Mouse (Mus musculus) embryonic fibroblast, embryonic 13.5 days (primary cell): ENCODE measurements around the gene Syt6. TPM values are rescaled to one million over a fixed set of nuclear protein-coding genes. Genes with fewer than 3 reads are reported as not detected.
"Not testable (repeated sequence)": the region's sequence is repeated elsewhere in the genome, so short reads cannot be mapped to it uniquely, and the experiment has no call there.

Experiments used
- H3K27ac ChIP-seq: 2 replicates; pipeline ENCODE4 v1.5.1; 2012; ENCODE audit warnings: low read length, control low read depth, inconsistent platforms; ENCODE audit not compliant: insufficient read depth
- H3K4me1 ChIP-seq: 2 replicates; pipeline ENCODE4 v1.6.1; 2011; ENCODE audit warnings: low read length; ENCODE audit not compliant: control insufficient read depth, insufficient read depth
- H3K4me3 ChIP-seq: 2 replicates; pipeline ENCODE4 v1.5.1; 2011; ENCODE audit warnings: mild to moderate bottlenecking, control low read depth, low read length; ENCODE audit not compliant: insufficient read depth
- CTCF ChIP-seq: IDR thresholded peaks from 2 replicates; pipeline ENCODE4 v1.5.1; 2011; ENCODE audit warnings: mild to moderate bottlenecking, control low read depth, low read length, moderate library complexity, borderline replicate concordance; ENCODE audit not compliant: insufficient read depth
- POLR2A ChIP-seq: IDR thresholded peaks from 2 replicates; pipeline ENCODE4 v1.6.1; 2011; ENCODE audit warnings: low read depth, mild to moderate bottlenecking, control low read depth, low read length, moderate library complexity
- polyA plus RNA-seq: library from polyadenylated mRNA; stranded (reverse); fragments of >200 nt; gene quantifications from 2 replicates; pipeline ENCODE4 v1.2.4, GENCODE M21; 2011; ENCODE audit warnings: low read depth; ENCODE audit not compliant: missing spikeins, insufficient read length

The Syt6 gene
- polyA plus RNA-seq, 1 experiment, result 0.32 TPM

GRCm38 (mm10) chr3:103637641-103638040 lies 62.6 kb downstream of the Syt6 start:
- Histone ChIP-seq H3K27ac (no peak overlapping the region), H3K4me3 (no peak overlapping the region), H3K4me1 (peaks cover 14% of the 10 kb centered on the region)
- no peak for TF ChIP-seq POLR2A
- TF ChIP-seq CTCF, result no peak

- Histone ChIP-seq H3K27ac (0 out of 2 replicates have a peak overlapping the region, but pooled peaks have one; percentile 20), H3K4me3 (no peak overlapping the region), H3K4me1 (peaks cover 7% of the 10 kb centered on the region; the same call in 1 of the 2 replicates)
- TF ChIP-seq POLR2A (no peak), CTCF (no peak)
Observed at GRCm38 (mm10) chr3:103640226-103640803, 65.3 kb downstream of the Syt6 start.

- Histone ChIP-seq H3K4me3 (no peak overlapping the region), H3K27ac (no peak overlapping the region), H3K4me1 (peaks cover 7% of the 10 kb centered on the region; the same call in 1 of the 2 replicates)
- TF ChIP-seq POLR2A (no peak), CTCF (no peak)
Observed at GRCm38 (mm10) chr3:103641301-103641700, 66.3 kb downstream of the Syt6 start.

- H3K4me3 ChIP-seq, H3K27ac ChIP-seq, H3K4me1 ChIP-seq: not testable (repeated sequence)
Observed at GRCm38 (mm10) chr3:103645968-103646367, 70.9 kb downstream of the Syt6 start, which contains the start of gene Atg4a-ps. Gene Atg4a-ps (minus strand): TSS chr3:103646068.

GRCm38 (mm10) chr3:103647164-103647867 lies 72.3 kb downstream of the Syt6 start:
- Histone ChIP-seq H3K4me1 (no peaks in the 10 kb centered on the region), H3K27ac (no peak overlapping the region), H3K4me3 (no peak overlapping the region)
- no peak for TF ChIP-seq CTCF
- TF ChIP-seq POLR2A, result no peak

DNA sequence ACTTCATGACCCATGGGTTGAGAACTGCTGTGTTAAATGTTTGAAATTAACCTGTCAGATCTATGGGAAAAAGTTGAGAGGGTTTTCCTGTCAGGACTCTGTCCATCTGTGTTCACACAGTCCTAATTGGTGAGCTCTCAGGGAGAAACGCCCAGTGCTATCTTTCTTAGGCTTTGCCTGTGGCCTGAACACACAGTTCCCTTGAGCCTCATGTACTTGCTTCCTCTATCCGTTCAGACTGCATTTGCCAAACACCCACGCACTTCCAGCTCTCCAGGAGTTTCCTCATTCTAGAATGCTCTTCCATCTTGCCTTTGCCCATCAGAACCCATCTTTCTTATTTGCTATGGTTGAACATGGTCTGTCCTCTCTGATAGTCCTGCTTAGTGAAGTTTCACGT lies 73.5 kb downstream of the Syt6 start:
- Histone ChIP-seq H3K4me1 (no peaks in the 10 kb centered on the region), H3K4me3 (no peak overlapping the region), H3K27ac (no peak overlapping the region)
- TF ChIP-seq CTCF (no peak), POLR2A (no peak)

DNA sequence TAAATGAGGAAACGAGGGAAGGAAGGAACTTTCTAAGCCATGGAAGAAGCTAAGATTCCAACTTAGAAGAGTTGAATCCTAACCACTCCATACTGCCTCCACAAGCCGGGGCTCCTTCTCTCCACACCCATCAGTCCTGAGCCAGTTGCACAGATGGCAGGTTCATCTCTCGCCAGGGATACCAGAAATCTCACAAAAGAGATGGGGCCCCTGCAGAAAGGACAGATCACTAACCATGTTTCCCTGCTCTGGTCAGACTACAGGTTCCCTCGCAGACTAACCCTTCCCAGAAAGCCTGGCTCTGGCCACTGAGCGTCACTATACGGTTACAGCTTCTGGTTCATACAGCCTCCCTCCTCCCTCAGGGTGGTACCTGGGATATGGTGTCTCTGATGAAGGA lies 74.7 kb downstream of the Syt6 start:
- no peak for TF ChIP-seq POLR2A
- TF ChIP-seq CTCF, result no peak

GRCm38 (mm10) chr3:103650406-103650805 lies 75.4 kb downstream of the Syt6 start:
- H3K4me3 ChIP-seq, result no peak overlapping the region
- peaks cover 3% of the 10 kb centered on the region for H3K4me1 ChIP-seq
- no peak overlapping the region for H3K27ac ChIP-seq
- no peak for TF ChIP-seq CTCF
- TF ChIP-seq POLR2A, result no peak

More for the DNA sequence above, 74.7 kb downstream of the Syt6 start:
- Histone ChIP-seq H3K4me3 (no peak overlapping the region), H3K4me1 (no peaks in the 10 kb centered on the region; the same call in 1 of the 2 replicates), H3K27ac (no peak overlapping the region)

DNA sequence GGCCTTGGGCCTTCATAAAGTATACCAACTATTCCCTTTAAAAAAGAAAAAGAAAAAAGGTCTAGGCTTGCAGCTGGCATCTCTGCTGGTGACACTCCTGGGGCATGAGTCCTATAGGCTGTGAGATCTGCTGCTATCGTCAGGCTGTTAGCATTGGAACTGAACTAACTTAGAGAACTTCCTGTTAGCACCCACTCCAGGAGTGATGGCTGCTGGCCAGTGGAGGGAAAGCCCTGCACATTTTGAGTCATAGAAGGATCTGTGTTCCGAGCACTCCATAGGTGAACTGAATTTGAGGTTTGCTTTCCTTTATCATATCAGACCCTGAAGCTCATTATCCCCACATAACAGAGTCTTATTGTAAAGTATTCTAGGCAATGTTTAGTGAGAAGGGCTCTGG lies 85.0 kb downstream of the Syt6 start:
- TF ChIP-seq POLR2A (no peak), CTCF (no peak)
- H3K27ac ChIP-seq, result no peak overlapping the region
- no peak overlapping the region for H3K4me3 ChIP-seq
- H3K4me1 ChIP-seq, result peaks cover 9% of the 10 kb centered on the region

DNA sequence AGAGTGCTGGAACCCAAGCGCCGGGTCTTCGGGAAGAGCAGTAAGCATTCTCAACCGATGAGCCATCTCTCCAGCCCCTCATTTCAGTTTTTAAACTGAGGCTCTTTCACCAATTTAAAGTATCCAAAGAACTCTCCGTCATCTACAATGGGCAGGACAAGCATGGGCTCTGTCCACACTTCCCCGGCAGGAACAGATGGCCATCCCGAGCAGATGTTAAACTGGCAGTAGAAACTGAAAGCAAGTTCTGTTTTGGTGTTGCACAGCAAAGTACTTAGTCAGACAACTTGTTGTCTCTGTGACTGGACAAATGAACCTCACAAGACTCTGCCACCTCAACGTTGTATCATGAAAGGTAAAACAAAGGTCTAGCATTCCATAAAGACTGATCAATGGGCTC lies 86.7 kb downstream of the Syt6 start:
- TF ChIP-seq CTCF (no peak), POLR2A (no peak)
- H3K4me3 ChIP-seq, result no peak overlapping the region
- no peak overlapping the region for H3K27ac ChIP-seq
- peaks cover 8% of the 10 kb centered on the region for H3K4me1 ChIP-seq

GRCm38 (mm10) chr3:103663385-103663784 lies 88.4 kb downstream of the Syt6 start:
- Histone ChIP-seq H3K4me1 (no peaks in the 10 kb centered on the region), H3K4me3 (no peak overlapping the region), H3K27ac (no peak overlapping the region)
- TF ChIP-seq POLR2A (no peak), CTCF (no peak)
